15 mouse cellular contexts compared by ENCODE assay signal in the genomic region with DNA sequence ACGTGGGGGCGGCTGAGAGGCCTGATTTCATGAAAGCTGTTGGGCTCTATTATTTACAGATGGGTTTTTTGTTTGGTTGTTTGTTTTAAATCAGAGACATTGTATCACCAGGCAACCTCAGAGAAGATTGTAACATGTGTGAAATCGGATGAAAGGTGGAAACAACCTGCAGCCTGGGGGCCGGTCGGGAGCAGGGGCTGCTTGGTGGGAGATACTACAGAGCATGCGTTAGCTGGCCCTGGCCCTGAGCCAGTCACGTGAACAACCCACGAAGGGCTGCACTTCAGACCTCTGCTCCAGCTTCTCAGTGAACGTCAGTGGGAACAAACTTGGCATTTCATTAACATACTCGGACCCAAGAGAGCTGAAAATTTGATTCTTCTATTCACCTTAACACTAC.
DNase-seq lines count a peak whose midpoint lies in the region; ATAC-seq lines count a peak whose summit lies in the region.
"Had no signal": no experiment of that assay in that cellular context is flagged by ENCODE, and none has a peak within 500 bp of the region (broad histone marks: within the 10 kb centered on the region; RNA-seq: fewer than 3 reads in every experiment).

No protein-coding gene starts in this region.

- H3K36me3 ChIP-seq in heart, embryonic 11.5 days (ENCODE audit: control insufficient read depth, insufficient read depth, low read length): no peaks in the 10 kb centered on the region
- no peaks in the 10 kb centered on the region for H3K36me3 ChIP-seq in kidney, embryonic 16.5 days (ENCODE audit: insufficient read depth, low read length)
- H3K36me3 ChIP-seq in kidney, embryonic 15.5 days: no peaks in the 10 kb centered on the region
- H3K36me3 ChIP-seq: embryonic facial prominence, embryonic 13.5 days; forebrain, embryonic 12.5 days; heart, embryonic 12.5 days; hindbrain, embryonic 10.5 days had no signal

- no peak overlapping the region for H3K4me3 ChIP-seq in heart, embryonic 11.5 days (ENCODE audit: low read depth, low read length)
- no peak overlapping the region for H3K4me3 ChIP-seq in kidney, embryonic 16.5 days (ENCODE audit: low read length)
- H3K4me3 ChIP-seq in kidney, embryonic 15.5 days (replicated peaks): no peak overlapping the region
- H3K4me3 ChIP-seq: embryonic facial prominence, embryonic 13.5 days; forebrain, embryonic 12.5 days; heart, embryonic 12.5 days; hindbrain, embryonic 10.5 days had no signal

- no peak overlapping the region for H3K4me2 ChIP-seq in heart, embryonic 11.5 days
- no peak overlapping the region for H3K4me2 ChIP-seq in kidney, embryonic 16.5 days (replicated peaks; ENCODE audit: low read depth, low read length)
- no peak overlapping the region for H3K4me2 ChIP-seq in kidney, embryonic 15.5 days
- H3K4me2 ChIP-seq: embryonic facial prominence, embryonic 13.5 days; forebrain, embryonic 12.5 days; heart, embryonic 12.5 days; hindbrain, embryonic 14.5 days had no signal

- H3K9me3 ChIP-seq in heart, embryonic 11.5 days (replicated peaks; ENCODE audit: control insufficient read depth, low read length): no peaks in the 10 kb centered on the region
- H3K9me3 ChIP-seq in kidney, embryonic 16.5 days (ENCODE audit: low read length): no peaks in the 10 kb centered on the region
- H3K9me3 ChIP-seq in kidney, embryonic 15.5 days (replicated peaks): no peaks in the 10 kb centered on the region
- H3K9me3 ChIP-seq: embryonic facial prominence, embryonic 13.5 days; forebrain, embryonic 12.5 days; heart, embryonic 12.5 days; hindbrain, embryonic 10.5 days had no signal

- no peak overlapping the region for H3K9ac ChIP-seq in heart, embryonic 11.5 days (ENCODE audit: low read depth, low read length)
- H3K9ac ChIP-seq in kidney, embryonic 16.5 days (replicated peaks; ENCODE audit: low read length): no peak overlapping the region
- no peak overlapping the region for H3K9ac ChIP-seq in kidney, embryonic 15.5 days
- H3K9ac ChIP-seq: embryonic facial prominence, embryonic 13.5 days; forebrain, embryonic 12.5 days; heart, embryonic 12.5 days; hindbrain, embryonic 14.5 days had no signal

- no peak for ATAC-seq in heart, embryonic 11.5 days (replicated peaks; ENCODE audit: insufficient number of reproducible peaks, low FRiP score, low TSS enrichment)
- no peak for ATAC-seq in kidney, embryonic 16.5 days (ENCODE audit: low FRiP score, low TSS enrichment)
- no peak for ATAC-seq in kidney, embryonic 15.5 days (replicated peaks; ENCODE audit: low FRiP score)
- ATAC-seq: forebrain, embryonic 16.5 days had no signal

- H3K27me3 ChIP-seq in heart, embryonic 11.5 days (ENCODE audit: control insufficient read depth, insufficient read depth, low read length): no peaks in the 10 kb centered on the region
- H3K27me3 ChIP-seq in kidney, embryonic 16.5 days (ENCODE audit: insufficient read depth, low read length): no peaks in the 10 kb centered on the region
- H3K27me3 ChIP-seq in kidney, embryonic 15.5 days: no peaks in the 10 kb centered on the region
- H3K27me3 ChIP-seq: embryonic facial prominence, embryonic 13.5 days; forebrain, embryonic 12.5 days; heart, embryonic 12.5 days had no signal

- H3K27ac ChIP-seq in heart, embryonic 11.5 days (ENCODE audit: low read depth, low read length): no peak overlapping the region
- peak overlapping the region; percentile 11; the same call in 1 of the 2 replicates for H3K27ac ChIP-seq in kidney, embryonic 16.5 days (ENCODE audit: low read length)
- H3K27ac ChIP-seq in kidney, embryonic 15.5 days: no peak overlapping the region
- H3K27ac ChIP-seq: embryonic facial prominence, embryonic 13.5 days; forebrain, embryonic 12.5 days; hindbrain, embryonic 10.5 days; hindbrain, embryonic 14.5 days had no signal

- H3K4me1 ChIP-seq in heart, embryonic 11.5 days (ENCODE audit: control insufficient read depth, insufficient read depth, low read length): peaks cover 9% of the 10 kb centered on the region
- peaks cover 33% of the 10 kb centered on the region for H3K4me1 ChIP-seq in kidney, embryonic 16.5 days (ENCODE audit: insufficient read depth, low read length)
- H3K4me1 ChIP-seq in kidney, embryonic 15.5 days: peaks cover 36% of the 10 kb centered on the region

- 73% methylated on average over 10 of the region's 10 CpGs for WGBS in heart, embryonic 11.5 days (ENCODE audit: insufficient replicate concordance)
- WGBS in kidney, embryonic 16.5 days: 82% methylated on average over 10 of the region's 10 CpGs
- WGBS in kidney, embryonic 15.5 days: 82% methylated on average over 10 of the region's 10 CpGs

- DNase-seq in heart, adult 11 months: peak; percentile 76
- peak; percentile 68 for DNase-seq in kidney, postnatal 14 days
- DNase-seq in thymus, adult 18-20 months: no peak
- DNase-seq in left cerebral cortex, adult 18-20 months (ENCODE audit: low spot score in 2 of 2): no peak
- DNase-seq: cerebellum, adult 18-20 months; cerebellum, adult 9-11 months had no signal

Comparison
In these comparisons a context has a peak if more than half of its experiments do, and no peak if none do; other contexts are left out.
1. DNase-seq: peak in heart, adult 11 months (single experiment) and kidney, postnatal 14 days (single experiment); none in thymus, adult 18-20 months (0 of 2) and left cerebral cortex, adult 18-20 months (0 of 2).